Mouse (Mus musculus) kidney, adult 2 months (tissue): ENCODE results near the gene Ccdc91.

Experiments used
- CTCF ChIP-seq: fragments of 200-500 bp; conservative IDR thresholded peaks from 2 replicates; pipeline ENCODE4 v1.5.1; 2011; ENCODE audit warnings: low read depth, mild to moderate bottlenecking, control low read depth, low read length, moderate library complexity, mixed read lengths; ENCODE audit not compliant: insufficient read depth, insufficient read length
- POLR2A ChIP-seq: fragments of 200-500 bp; IDR thresholded peaks from one replicate; pipeline ENCODE4 v1.6.1; 2011; ENCODE audit warnings: low read depth, low read length, control low read depth

DNA sequence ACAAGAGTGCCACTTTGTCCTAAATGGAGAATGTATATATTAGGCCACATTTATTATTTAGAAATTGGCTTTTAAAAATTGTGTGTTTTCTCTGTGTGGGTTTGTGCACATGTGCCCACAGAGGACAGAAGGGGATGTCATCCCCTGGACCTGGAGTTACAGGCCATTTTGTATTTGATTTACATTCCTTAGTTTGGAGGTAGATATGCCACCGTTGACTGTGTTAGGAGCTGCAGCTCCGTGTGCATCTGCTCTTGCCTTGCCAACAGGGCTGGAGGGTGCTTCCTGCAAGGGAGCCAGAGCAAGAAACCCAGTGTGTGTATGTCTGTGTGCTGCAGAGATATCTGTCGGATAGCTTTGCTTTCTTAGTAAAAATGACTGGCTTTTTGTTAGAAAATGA is 83.7 kb downstream of the Ccdc91 start:
- TF ChIP-seq POLR2A (no peak), CTCF (no peak)
